Mouse (Mus musculus): ENCODE data around the gene Rgs2. TPM values are rescaled to one million over a fixed set of nuclear protein-coding genes. Genes with fewer than 3 reads are reported as not detected.

Rgs2 gene
- polyA plus RNA-seq, 1 experiment from 2014 or later, result 86.1 TPM

DNA sequence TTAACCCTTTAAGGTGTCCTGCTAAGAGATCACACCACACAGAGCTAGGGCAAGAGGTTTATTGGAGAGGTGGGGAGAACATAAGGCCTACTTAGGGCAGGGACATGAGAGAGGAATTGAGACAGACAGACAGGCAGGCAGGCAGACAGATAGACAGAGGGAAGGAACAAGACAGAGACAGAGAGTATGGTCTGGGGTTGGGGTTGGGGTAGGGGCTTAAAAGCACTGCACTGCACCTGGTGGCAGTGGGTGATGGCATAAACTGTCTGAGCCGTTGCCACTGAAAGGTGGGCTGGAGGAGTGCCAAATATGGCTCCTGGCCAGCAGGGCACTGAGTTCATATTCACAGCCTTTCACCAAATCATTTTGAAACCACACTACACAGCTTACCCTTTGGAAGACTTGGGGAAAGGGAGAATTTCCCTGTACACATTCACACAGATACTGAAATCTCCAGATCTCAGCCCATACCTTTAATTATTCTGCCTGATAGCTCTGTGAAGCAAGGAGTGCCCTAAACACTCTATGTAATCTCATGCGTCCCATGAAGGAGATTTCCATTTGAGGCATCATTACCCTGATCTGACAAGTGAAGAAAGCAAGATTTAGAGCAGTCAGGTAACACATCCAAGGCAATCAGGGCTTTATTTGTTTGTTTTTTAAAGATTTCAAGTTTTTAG is 21.7 kb downstream of the Rgs2 start:
- Histone ChIP-seq H3K9ac (replicated peaks; ENCODE audit: low read length) (no peak overlapping the region), H3K4me3 (ENCODE audit: low read depth, low read length) (no peak overlapping the region), H3K9me3 (replicated peaks; ENCODE audit: control insufficient read depth, low read length) (no peaks in the 10 kb centered on the region), H3K27ac (replicated peaks; ENCODE audit: low read depth, low read length) (no peak overlapping the region), H3K4me2 (ENCODE audit: low read depth, low read length) (no peak overlapping the region), H3K36me3 (replicated peaks; ENCODE audit: control insufficient read depth, insufficient read depth, low read depth, low read length) (no peaks in the 10 kb centered on the region), H3K27me3 (ENCODE audit: control insufficient read depth, insufficient read depth, low read length) (no peaks in the 10 kb centered on the region), H3K4me1 (ENCODE audit: control insufficient read depth, insufficient read depth, low read length) (no peaks in the 10 kb centered on the region)
- DNase-seq (ENCODE audit: low spot score), result no peak
- ATAC-seq (replicated peaks; ENCODE audit: insufficient number of reproducible peaks, low FRiP score, low TSS enrichment, low read depth), result no peak
- 68% methylated on average over 2 of the region's 2 CpGs for WGBS

DNA sequence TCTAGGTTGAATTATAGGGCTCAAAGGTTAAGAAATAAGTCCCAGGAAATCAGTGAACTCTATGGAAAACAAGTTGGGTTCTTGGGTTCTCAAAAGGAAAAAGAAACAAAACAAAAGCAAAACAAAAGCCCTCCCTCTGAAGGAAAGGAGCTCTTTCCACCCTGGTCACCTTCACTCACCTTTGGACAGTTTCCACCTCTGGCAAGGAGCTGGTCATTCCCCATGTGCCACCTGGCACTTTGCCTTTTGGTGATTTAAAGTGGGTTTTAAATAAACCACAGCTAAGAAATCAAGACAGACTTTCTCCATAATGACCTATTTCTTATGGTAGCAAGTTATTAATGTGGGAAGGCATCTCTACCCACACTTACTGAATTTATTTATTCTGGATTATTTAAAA is 23.1 kb downstream of the Rgs2 start:
- DNase-seq (ENCODE audit: low spot score), result no peak
- no peak overlapping the region for H3K9ac ChIP-seq (replicated peaks; ENCODE audit: low read length)
- H3K4me2 ChIP-seq (ENCODE audit: low read depth, low read length), result no peak overlapping the region
- no peaks in the 10 kb centered on the region for H3K9me3 ChIP-seq (replicated peaks; ENCODE audit: control insufficient read depth, low read length)
- no peaks in the 10 kb centered on the region for H3K4me1 ChIP-seq (ENCODE audit: control insufficient read depth, insufficient read depth, low read length)
- no peak overlapping the region for H3K4me3 ChIP-seq (ENCODE audit: low read depth, low read length)
- no peak overlapping the region for H3K27ac ChIP-seq (replicated peaks; ENCODE audit: low read depth, low read length)
- H3K36me3 ChIP-seq (replicated peaks; ENCODE audit: control insufficient read depth, insufficient read depth, low read depth, low read length), result no peaks in the 10 kb centered on the region
- H3K27me3 ChIP-seq (ENCODE audit: control insufficient read depth, insufficient read depth, low read length), result no peaks in the 10 kb centered on the region
- no peak for ATAC-seq (replicated peaks; ENCODE audit: insufficient number of reproducible peaks, low FRiP score, low TSS enrichment, low read depth)

DNA sequence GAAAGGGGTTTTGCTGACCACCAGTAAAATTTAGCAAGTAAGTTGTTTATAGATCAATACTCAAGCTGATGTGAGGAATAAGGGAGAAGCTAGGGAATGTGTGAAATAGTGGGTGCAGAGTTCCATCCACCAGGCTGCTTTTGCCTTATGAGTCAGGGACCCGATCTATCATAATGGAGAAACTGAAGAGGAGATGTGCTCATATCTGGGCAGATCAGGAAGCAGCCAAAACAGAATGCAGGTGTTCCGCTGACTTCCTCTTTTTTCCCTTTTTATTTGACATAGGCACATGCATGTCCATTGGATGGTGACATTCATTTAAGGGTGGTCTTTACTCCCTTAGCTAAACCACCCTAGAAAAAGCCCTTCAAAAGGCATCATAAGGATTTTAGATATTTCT is 29.3 kb downstream of the Rgs2 start:
- no peaks in the 10 kb centered on the region for H3K9me3 ChIP-seq (replicated peaks; ENCODE audit: control insufficient read depth, low read length)
- no peak overlapping the region for H3K4me3 ChIP-seq (ENCODE audit: low read depth, low read length)
- H3K9ac ChIP-seq (replicated peaks; ENCODE audit: low read length), result no peak overlapping the region
- DNase-seq (ENCODE audit: low spot score) (no peak), ATAC-seq (replicated peaks; ENCODE audit: insufficient number of reproducible peaks, low FRiP score, low TSS enrichment, low read depth) (no peak)
- no peaks in the 10 kb centered on the region for H3K4me1 ChIP-seq (ENCODE audit: control insufficient read depth, insufficient read depth, low read length)
- H3K27me3 ChIP-seq (ENCODE audit: control insufficient read depth, insufficient read depth, low read length), result no peaks in the 10 kb centered on the region
- 92% methylated on average over 2 of the region's 2 CpGs for WGBS
- no peak overlapping the region for H3K4me2 ChIP-seq (ENCODE audit: low read depth, low read length)
- H3K27ac ChIP-seq (replicated peaks; ENCODE audit: low read depth, low read length), result no peak overlapping the region
- H3K36me3 ChIP-seq (replicated peaks; ENCODE audit: control insufficient read depth, insufficient read depth, low read depth, low read length), result no peaks in the 10 kb centered on the region

DNA sequence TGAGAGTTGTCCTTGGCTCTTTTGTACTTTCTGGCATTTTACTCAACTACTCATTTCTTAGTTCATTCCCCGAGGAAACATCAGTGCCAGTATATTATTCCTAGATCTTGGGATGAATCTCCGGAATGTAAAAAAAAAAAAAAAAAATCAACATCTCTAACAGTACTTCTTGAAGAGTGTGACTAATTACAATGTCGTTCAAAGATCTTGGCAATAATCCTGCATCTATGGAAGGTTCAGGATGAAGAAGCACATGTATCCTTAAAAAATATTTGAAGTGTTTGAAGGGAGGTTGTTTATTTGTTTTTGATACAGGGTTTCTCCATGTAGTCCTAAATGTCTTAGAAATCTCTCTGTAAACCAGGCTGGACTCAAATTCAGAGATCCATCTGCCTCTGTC is 41.7 kb downstream of the Rgs2 start:
- Histone ChIP-seq H3K9ac (replicated peaks; ENCODE audit: low read length) (no peak overlapping the region), H3K4me1 (ENCODE audit: control insufficient read depth, insufficient read depth, low read length) (no peaks in the 10 kb centered on the region), H3K27ac (replicated peaks; ENCODE audit: low read depth, low read length) (no peak overlapping the region), H3K36me3 (replicated peaks; ENCODE audit: control insufficient read depth, insufficient read depth, low read depth, low read length) (no peaks in the 10 kb centered on the region), H3K9me3 (replicated peaks; ENCODE audit: control insufficient read depth, low read length) (no peaks in the 10 kb centered on the region), H3K4me3 (ENCODE audit: low read depth, low read length) (no peak overlapping the region), H3K27me3 (ENCODE audit: control insufficient read depth, insufficient read depth, low read length) (no peaks in the 10 kb centered on the region), H3K4me2 (ENCODE audit: low read depth, low read length) (no peak overlapping the region)
- ATAC-seq (replicated peaks; ENCODE audit: insufficient number of reproducible peaks, low FRiP score, low TSS enrichment, low read depth) (no peak), DNase-seq (ENCODE audit: low spot score) (no peak)
- WGBS, result 85% methylated on average over 3 of the region's 3 CpGs

DNA sequence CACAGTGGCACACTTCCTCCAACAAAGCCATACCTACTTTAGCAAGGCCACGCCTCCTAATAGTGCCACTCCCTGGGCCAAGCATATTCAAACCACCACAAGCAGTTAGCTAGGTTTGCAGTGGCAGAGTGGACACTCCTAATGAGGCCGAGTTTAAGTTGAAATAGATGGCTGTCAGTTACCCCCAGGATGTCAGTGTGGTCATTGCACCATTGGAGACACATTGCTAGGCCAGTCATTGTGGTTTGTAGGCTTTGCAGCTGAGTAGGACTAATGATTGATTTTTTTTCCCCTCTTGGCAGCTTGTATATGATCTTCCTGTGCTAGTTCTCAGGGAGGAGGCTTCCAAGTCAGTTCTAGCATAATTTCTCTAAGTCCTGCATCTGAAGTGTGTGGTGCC is 43.6 kb downstream of the Rgs2 start:
- no peak for ATAC-seq (replicated peaks; ENCODE audit: insufficient number of reproducible peaks, low FRiP score, low TSS enrichment, low read depth)
- no peaks in the 10 kb centered on the region for H3K4me1 ChIP-seq (ENCODE audit: control insufficient read depth, insufficient read depth, low read length)
- no peak overlapping the region for H3K9ac ChIP-seq (replicated peaks; ENCODE audit: low read length)
- 84% methylated on average over 2 of the region's 2 CpGs for WGBS
- no peaks in the 10 kb centered on the region for H3K9me3 ChIP-seq (replicated peaks; ENCODE audit: control insufficient read depth, low read length)
- no peak overlapping the region for H3K27ac ChIP-seq (replicated peaks; ENCODE audit: low read depth, low read length)
- no peak overlapping the region for H3K4me2 ChIP-seq (ENCODE audit: low read depth, low read length)
- no peak overlapping the region for H3K4me3 ChIP-seq (ENCODE audit: low read depth, low read length)
- H3K27me3 ChIP-seq (ENCODE audit: control insufficient read depth, insufficient read depth, low read length), result no peaks in the 10 kb centered on the region
- no peaks in the 10 kb centered on the region for H3K36me3 ChIP-seq (replicated peaks; ENCODE audit: control insufficient read depth, insufficient read depth, low read depth, low read length)
- DNase-seq (ENCODE audit: low spot score), result no peak

DNA sequence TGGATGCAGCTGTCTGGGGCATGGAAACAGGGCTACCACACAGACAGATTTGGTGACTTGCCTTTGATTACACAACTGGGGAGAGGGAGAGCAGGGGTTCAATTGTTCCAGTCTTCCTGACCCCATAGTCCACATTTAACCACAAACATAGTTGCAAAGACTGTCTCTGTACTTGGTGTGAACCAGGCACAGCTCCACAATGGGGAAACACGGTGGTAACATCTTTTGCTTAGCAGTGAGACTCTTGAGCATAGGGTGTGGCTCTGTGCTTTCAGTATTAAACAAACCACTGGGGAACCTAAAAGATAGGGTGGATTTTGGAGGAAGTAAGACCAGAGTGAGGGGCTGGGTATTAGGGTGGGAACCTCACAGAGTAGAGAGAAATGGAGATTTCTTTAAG is 47.9 kb downstream of the Rgs2 start:
- ATAC-seq (replicated peaks; ENCODE audit: insufficient number of reproducible peaks, low FRiP score, low TSS enrichment, low read depth) (no peak), DNase-seq (ENCODE audit: low spot score) (no peak)
- no peaks in the 10 kb centered on the region for H3K27me3 ChIP-seq (ENCODE audit: control insufficient read depth, insufficient read depth, low read length)
- H3K4me1 ChIP-seq (ENCODE audit: control insufficient read depth, insufficient read depth, low read length), result no peaks in the 10 kb centered on the region
- H3K27ac ChIP-seq (replicated peaks; ENCODE audit: low read depth, low read length), result no peak overlapping the region
- no peaks in the 10 kb centered on the region for H3K36me3 ChIP-seq (replicated peaks; ENCODE audit: control insufficient read depth, insufficient read depth, low read depth, low read length)
- no peak overlapping the region for H3K4me3 ChIP-seq (ENCODE audit: low read depth, low read length)
- H3K4me2 ChIP-seq (ENCODE audit: low read depth, low read length), result no peak overlapping the region
- H3K9me3 ChIP-seq (replicated peaks; ENCODE audit: control insufficient read depth, low read length), result no peaks in the 10 kb centered on the region
- WGBS, result 88% methylated on average over 1 of the region's 1 CpGs
- H3K9ac ChIP-seq (replicated peaks; ENCODE audit: low read length), result no peak overlapping the region

DNA sequence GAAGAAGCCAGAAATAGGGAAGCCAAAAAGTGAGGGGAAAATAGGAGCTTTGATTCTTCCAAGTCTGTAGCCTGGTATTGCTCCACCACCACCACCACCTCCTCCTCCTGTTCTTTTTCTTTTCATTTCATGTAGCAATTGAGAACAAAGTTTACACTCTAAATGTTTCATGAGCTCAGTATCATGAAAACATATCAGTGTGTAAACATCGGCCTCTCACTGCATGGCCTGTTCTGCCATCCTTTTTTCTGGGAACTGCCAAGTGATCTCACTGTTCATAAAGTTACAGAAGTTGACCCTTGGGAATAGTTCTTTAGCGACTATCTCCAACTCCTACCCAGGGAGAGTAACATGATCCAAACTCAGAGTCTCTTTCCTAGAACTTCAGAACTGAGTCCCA is 51.1 kb downstream of the Rgs2 start:
- DNase-seq (ENCODE audit: low spot score), result no peak
- no peak for ATAC-seq (replicated peaks; ENCODE audit: insufficient number of reproducible peaks, low FRiP score, low TSS enrichment, low read depth)
- no peaks in the 10 kb centered on the region for H3K27me3 ChIP-seq (ENCODE audit: control insufficient read depth, insufficient read depth, low read length)
- no peak overlapping the region for H3K27ac ChIP-seq (replicated peaks; ENCODE audit: low read depth, low read length)
- no peaks in the 10 kb centered on the region for H3K36me3 ChIP-seq (replicated peaks; ENCODE audit: control insufficient read depth, insufficient read depth, low read depth, low read length)
- no peaks in the 10 kb centered on the region for H3K4me1 ChIP-seq (ENCODE audit: control insufficient read depth, insufficient read depth, low read length)
- 70% methylated on average over 2 of the region's 2 CpGs for WGBS
- H3K4me3 ChIP-seq (ENCODE audit: low read depth, low read length), result no peak overlapping the region
- H3K9ac ChIP-seq (replicated peaks; ENCODE audit: low read length), result no peak overlapping the region
- no peaks in the 10 kb centered on the region for H3K9me3 ChIP-seq (replicated peaks; ENCODE audit: control insufficient read depth, low read length)
- H3K4me2 ChIP-seq (ENCODE audit: low read depth, low read length), result no peak overlapping the region
